8 mouse cellular contexts compared by ENCODE assay signal in genomic region chr16:78301831-78302677, GRCm38 (mm10). TPM values are rescaled to one million over a fixed set of nuclear protein-coding genes. Genes with fewer than 3 reads are reported as not detected.
DNase-seq lines count a peak whose midpoint lies in the region; ATAC-seq and TF ChIP-seq lines count a peak whose summit lies in the region.

No protein-coding gene starts in this region.

- H3K4me2 ChIP-seq in heart, embryonic 11.5 days, result peak overlapping the region; percentile 84
- peak overlapping the region; percentile 88 for H3K4me2 ChIP-seq in kidney, embryonic 14.5 days (replicated peaks; ENCODE audit: low read depth, low read length)

- DNase-seq in cerebellum, postnatal 14 days, result no peak
- peak; percentile 11 for DNase-seq in urinary bladder, postnatal 14 days (ENCODE audit: low spot score)
- DNase-seq in urinary bladder, postnatal 25 days (ENCODE audit: low spot score), result no peak
- DNase-seq in lung, postnatal 36 days, result peak; percentile 26

- TF ChIP-seq POLR2A in testis, adult 2 months (IDR thresholded peaks at IDR 0.05; ENCODE audit: control insufficient read depth, low read depth, low read length), result no peak

- WGBS in heart, embryonic 11.5 days (ENCODE audit: insufficient replicate concordance), result under 1% methylated on average over 63 of the region's 65 CpGs
- under 1% methylated on average over 65 of the region's 65 CpGs for WGBS in kidney, embryonic 14.5 days

- peak; percentile 23 for ATAC-seq in cerebellum, adult (ENCODE audit: insufficient number of reproducible peaks, low FRiP score, low TSS enrichment)
- ATAC-seq in heart, embryonic 11.5 days (replicated peaks; ENCODE audit: insufficient number of reproducible peaks, low FRiP score, low TSS enrichment), result peak; percentile 55
- peak; percentile 53 for ATAC-seq in kidney, embryonic 14.5 days (ENCODE audit: low FRiP score, low TSS enrichment)

- H3K4me1 ChIP-seq in heart, embryonic 11.5 days (ENCODE audit: control insufficient read depth, insufficient read depth, low read length), result peaks cover 12% of the 10 kb centered on the region
- H3K4me1 ChIP-seq in kidney, embryonic 14.5 days (ENCODE audit: control insufficient read depth, insufficient read depth, low read length), result peaks cover 4% of the 10 kb centered on the region; the same call in 1 of the 2 replicates
- peaks cover 7% of the 10 kb centered on the region for H3K4me1 ChIP-seq in testis, adult 2 months (ENCODE audit: control insufficient read depth, insufficient read depth, low read length)

- H3K27ac ChIP-seq in heart, embryonic 11.5 days (ENCODE audit: low read depth, low read length), result peak overlapping the region; percentile 62
- H3K27ac ChIP-seq in kidney, embryonic 14.5 days (ENCODE audit: low read depth, low read length), result peak overlapping the region; percentile 72
- no peak overlapping the region for H3K27ac ChIP-seq in testis, adult 2 months (ENCODE audit: control insufficient read depth, insufficient read depth, low read depth, low read length)

- TF ChIP-seq CTCF in testis, adult 2 months (IDR thresholded peaks at IDR 0.05; ENCODE audit: control insufficient read depth, insufficient read depth, insufficient replicate concordance, low read depth, low read length), result no peak

- H3K27me3 ChIP-seq in heart, embryonic 11.5 days (ENCODE audit: control insufficient read depth, insufficient read depth, low read length), result no peaks in the 10 kb centered on the region
- peaks cover 2% of the 10 kb centered on the region; the same call in 1 of the 2 replicates for H3K27me3 ChIP-seq in kidney, embryonic 14.5 days (ENCODE audit: control insufficient read depth, insufficient read depth, low read length)
- no peaks in the 10 kb centered on the region for H3K27me3 ChIP-seq in testis, adult 2 months (ENCODE audit: control insufficient read depth, insufficient read depth, low read length)

- H3K9ac ChIP-seq in heart, embryonic 11.5 days (ENCODE audit: low read depth, low read length), result peak overlapping the region; percentile 92
- H3K9ac ChIP-seq in kidney, embryonic 14.5 days (ENCODE audit: low read depth, low read length), result peak overlapping the region; percentile 83

- H3K9me3 ChIP-seq in heart, embryonic 11.5 days (replicated peaks; ENCODE audit: control insufficient read depth, low read length), result no peaks in the 10 kb centered on the region
- no peaks in the 10 kb centered on the region for H3K9me3 ChIP-seq in kidney, embryonic 14.5 days (ENCODE audit: control insufficient read depth, low read length)

- no peaks in the 10 kb centered on the region for H3K36me3 ChIP-seq in heart, embryonic 11.5 days (ENCODE audit: control insufficient read depth, insufficient read depth, low read length)
- no peaks in the 10 kb centered on the region for H3K36me3 ChIP-seq in kidney, embryonic 14.5 days (ENCODE audit: control insufficient read depth, insufficient read depth, low read length)
- H3K36me3 ChIP-seq in testis, adult 2 months (ENCODE audit: control insufficient read depth, insufficient read depth, low read length), result no peaks in the 10 kb centered on the region

- peak overlapping the region; percentile 86 for H3K4me3 ChIP-seq in heart, embryonic 11.5 days (ENCODE audit: low read depth, low read length)
- peak overlapping the region; percentile 87 for H3K4me3 ChIP-seq in kidney, embryonic 14.5 days (ENCODE audit: low read length)
- peak overlapping the region; percentile 77 for H3K4me3 ChIP-seq in testis, adult 2 months (ENCODE audit: control insufficient read depth, low read depth, low read length)

RNA-seq across cellular contexts. Expression of gene Cxadr, which starts 0.8 kb away (rescaled TPM):
- 24.5 and 28.1 TPM in 2 replicates for polyA plus RNA-seq in heart, embryonic 11.5 days (2014; fragmentation: Nextera tagmentation; extraction: Ambion mirVana)
- polyA plus RNA-seq in kidney, embryonic 14.5 days (2014; fragmentation: Nextera tagmentation; extraction: Ambion mirVana), result 22.1 and 25.7 TPM in 2 replicates
- polyA plus RNA-seq in testis, adult 2 months (2012; rRNA removed), result 0.93 and 1.3 TPM in 2 replicates

Comparison
In these comparisons a context has a peak if more than half of its experiments do, and no peak if none do; other contexts are left out.
1. DNase-seq: peak in urinary bladder, postnatal 14 days (single experiment) and lung, postnatal 36 days (single experiment); none in cerebellum, postnatal 14 days (0 of 2) and urinary bladder, postnatal 25 days (single experiment).
2. RNA of gene Cxadr, which starts 0.8 kb away (polyA plus RNA-seq): 22.1 to 25.7 TPM in kidney, embryonic 14.5 days and 24.5 to 28.1 TPM in heart, embryonic 11.5 days; 0.93 to 1.3 TPM in testis, adult 2 months; every median in the first group is over 10 times any median in the second.
3. Peak in every context shown above with its lines, with median percentiles within 50 percentile points of each other: ATAC-seq and H3K4me3 ChIP-seq.